In genomic region chr3:98381677-98382245, GRCm38 (mm10) we compare ENCODE assay signal across 8 mouse cellular contexts. TPM values are rescaled to one million over a fixed set of nuclear protein-coding genes. Genes with fewer than 3 reads are reported as not detected.
DNase-seq lines count a peak whose midpoint lies in the region; ATAC-seq and TF ChIP-seq lines count a peak whose summit lies in the region.

No protein-coding gene starts in this region.

- ATAC-seq in liver, embryonic 13.5 days (ENCODE audit: low read depth) = peak; percentile 37
- ATAC-seq in stomach, postnatal 0 days (ENCODE audit: low FRiP score, low TSS enrichment) = no peak

- DNase-seq in heart, adult 2 months = no peak
- DNase-seq in heart, postnatal 4 days = no peak
- DNase-seq in CH12.LX (ENCODE audit: extremely low read depth) = no peak
- DNase-seq in forebrain, embryonic 10.5 days (ENCODE audit: extremely low spot score, low spot score) = no peak
- no peak for DNase-seq in liver, embryonic 13.5 days
- DNase-seq in stomach, postnatal 0 days (ENCODE audit: low spot score) = no peak
- DNase-seq in gastrocnemius, adult 8-10 months (ENCODE audit: low spot score in 2 of 2) = no peak
- DNase-seq in gastrocnemius, postnatal 4 days (ENCODE audit: low spot score in 2 of 2) = no peak

- H3K36me3 ChIP-seq in heart, adult 2 months (ENCODE audit: control insufficient read depth, insufficient read depth, low read length) = no peaks in the 10 kb centered on the region
- no peaks in the 10 kb centered on the region for H3K36me3 ChIP-seq in CH12.LX (replicated peaks in 1 of 2; ENCODE audit: control insufficient read depth in 1 of 2, insufficient read depth in 1 of 2, low read length in 1 of 2)
- H3K36me3 ChIP-seq in forebrain, embryonic 10.5 days (replicated peaks) = no peaks in the 10 kb centered on the region
- no peaks in the 10 kb centered on the region for H3K36me3 ChIP-seq in liver, embryonic 13.5 days
- H3K36me3 ChIP-seq in stomach, postnatal 0 days (ENCODE audit: control insufficient read depth, insufficient read depth, low read length) = no peaks in the 10 kb centered on the region

- peaks cover 5% of the 10 kb centered on the region for H3K4me1 ChIP-seq in heart, adult 2 months (ENCODE audit: control insufficient read depth, insufficient read depth, low read length)
- peaks cover 8 to 18% of the 10 kb centered on the region in 2 experiments for H3K4me1 ChIP-seq in CH12.LX (ENCODE audit: control insufficient read depth in 1 of 2, insufficient read depth in 2 of 2)
- H3K4me1 ChIP-seq in forebrain, embryonic 10.5 days = peaks cover 40% of the 10 kb centered on the region
- H3K4me1 ChIP-seq in liver, embryonic 13.5 days (replicated peaks) = peaks cover 5% of the 10 kb centered on the region; the same call in 1 of the 2 replicates
- H3K4me1 ChIP-seq in stomach, postnatal 0 days (replicated peaks; ENCODE audit: control insufficient read depth, insufficient read depth) = peaks cover 4% of the 10 kb centered on the region; the same call in 1 of the 2 replicates

- H3K9ac ChIP-seq in heart, adult 2 months (ENCODE audit: low read depth, low read length) = peak overlapping the region; percentile 78
- H3K9ac ChIP-seq in CH12.LX (ENCODE audit: insufficient read depth, low read depth) = no peak overlapping the region
- H3K9ac ChIP-seq in liver, embryonic 13.5 days = peak overlapping the region; percentile 62; the same call in 1 of the 2 replicates
- peak overlapping the region; percentile 58 for H3K9ac ChIP-seq in stomach, postnatal 0 days (ENCODE audit: low read length)

- no peaks in the 10 kb centered on the region for H3K79me2 ChIP-seq in heart, adult 2 months (replicated peaks; ENCODE audit: control insufficient read depth, insufficient read depth, low read length)
- no peaks in the 10 kb centered on the region for H3K79me2 ChIP-seq in CH12.LX (replicated peaks; ENCODE audit: control insufficient read depth, extremely low read depth, insufficient read depth, poor library complexity, severe bottlenecking)

- dilution Hi-C loops in CH12.LX (cut with MboI; ENCODE audit: extremely low pct_ligation_motif_present, extremely low pct_unique_long_range_greater_than_20kb, low sequenced_read_pairs) = no loop called here

- TF ChIP-seq EP300 in heart, adult 2 months (IDR thresholded peaks at IDR 0.05; ENCODE audit: insufficient read depth, low read depth, low read length) = no peak
- no peak for TF ChIP-seq EP300 in CH12.LX (IDR thresholded peaks at IDR 0.05; ENCODE audit: low read length)
- no peak for TF ChIP-seq EP300 in stomach, postnatal 0 days (optimal IDR thresholded peaks at IDR 0.05)

- peak overlapping the region; percentile 96 for H3K4me3 ChIP-seq in heart, adult 2 months
- H3K4me3 ChIP-seq in CH12.LX (replicated peaks in 1 of 3; ENCODE audit: low read depth in 2 of 3, low read length in 2 of 3, poor library complexity in 1 of 3) = no peak overlapping the region
- H3K4me3 ChIP-seq in forebrain, embryonic 10.5 days = peak overlapping the region; percentile 80
- H3K4me3 ChIP-seq in liver, embryonic 13.5 days (replicated peaks) = peak overlapping the region; percentile 61
- peak overlapping the region; percentile 72 for H3K4me3 ChIP-seq in stomach, postnatal 0 days (ENCODE audit: low read depth, low read length)

- intact Hi-C loops in heart, adult 2 months (cut with DNase I) = loop anchor here (2.0 kb wide), 1 partner anchor 35 kb away; no protein-coding TSS in a partner anchor

- H3K27me3 ChIP-seq in heart, adult 2 months (ENCODE audit: control insufficient read depth, insufficient read depth, low read length) = no peaks in the 10 kb centered on the region
- peaks cover 14% of the 10 kb centered on the region for H3K27me3 ChIP-seq in CH12.LX (replicated peaks)
- H3K27me3 ChIP-seq in forebrain, embryonic 10.5 days (ENCODE audit: poor library complexity, severe bottlenecking) = no peaks in the 10 kb centered on the region
- H3K27me3 ChIP-seq in liver, embryonic 13.5 days = peaks cover 40% of the 10 kb centered on the region
- no peaks in the 10 kb centered on the region for H3K27me3 ChIP-seq in stomach, postnatal 0 days (ENCODE audit: control insufficient read depth, insufficient read depth, low read length)

- no peaks in the 10 kb centered on the region for H3K9me3 ChIP-seq in CH12.LX (replicated peaks; ENCODE audit: low read length)
- H3K9me3 ChIP-seq in forebrain, embryonic 10.5 days = no peaks in the 10 kb centered on the region
- H3K9me3 ChIP-seq in liver, embryonic 13.5 days (replicated peaks) = no peaks in the 10 kb centered on the region
- no peaks in the 10 kb centered on the region for H3K9me3 ChIP-seq in stomach, postnatal 0 days (ENCODE audit: control insufficient read depth, low read length)

- no peak for TF ChIP-seq POLR2A in heart, adult 2 months (IDR thresholded peaks at IDR 0.05; ENCODE audit: insufficient read depth, low read depth, low read length)
- no peak for TF ChIP-seq POLR2A in CH12.LX (IDR thresholded peaks at IDR 0.05; ENCODE audit: low read depth, low read length)

- peak overlapping the region; percentile 87 for H3K27ac ChIP-seq in heart, adult 2 months
- H3K27ac ChIP-seq in CH12.LX (ENCODE audit: insufficient read depth, low read depth) = no peak overlapping the region
- peak overlapping the region; percentile 92 for H3K27ac ChIP-seq in forebrain, embryonic 10.5 days
- no peak overlapping the region for H3K27ac ChIP-seq in liver, embryonic 13.5 days
- H3K27ac ChIP-seq in stomach, postnatal 0 days (replicated peaks) = no peak overlapping the region

- TF ChIP-seq RAD21 in CH12.LX (IDR thresholded peaks at IDR 0.05; ENCODE audit: low read depth, low read length) = no peak

- TF ChIP-seq CTCF in heart, adult 2 months (IDR thresholded peaks at IDR 0.05) = peak; percentile 58
- TF ChIP-seq CTCF in CH12.LX (conservative IDR thresholded peaks at IDR 0.05 in 1 of 2, IDR thresholded peaks at IDR 0.05 in 1 of 2; ENCODE audit: low read depth in 2 of 2, low read length in 2 of 2) = no peak; a peak in 1 of 4 replicates
- TF ChIP-seq CTCF in stomach, postnatal 0 days (IDR thresholded peaks at IDR 0.05; ENCODE audit: low read depth) = peak; percentile 66

- no peak overlapping the region for H3K4me2 ChIP-seq in CH12.LX (ENCODE audit: insufficient read depth, low read depth, poor library complexity, severe bottlenecking)
- peak overlapping the region; percentile 56 for H3K4me2 ChIP-seq in liver, embryonic 13.5 days
- peak overlapping the region; percentile 85 for H3K4me2 ChIP-seq in stomach, postnatal 0 days (replicated peaks; ENCODE audit: low read depth)

- in situ Hi-C loops in CH12.LX (cut with MboI; ENCODE audit: low pct_ligation_motif_present, low pct_unique_long_range_greater_than_20kb, low sequenced_read_pairs) = no loop called here

- WGBS in heart, adult 2 months = 7% methylated on average over 17 of the region's 17 CpGs
- WGBS in forebrain, embryonic 10.5 days = 8% methylated on average over 17 of the region's 17 CpGs
- WGBS in liver, embryonic 13.5 days (ENCODE audit: insufficient replicate concordance) = 9% methylated on average over 17 of the region's 17 CpGs
- 8% methylated on average over 17 of the region's 17 CpGs for WGBS in stomach, postnatal 0 days

TF ChIP-seq in CH12.LX, 34 proteins besides CTCF, POLR2A, EP300 and RAD21:
- no peak for TF ChIP-seq RCOR1 (conservative IDR thresholded peaks at IDR 0.05; ENCODE audit: low read depth, low read length)
- TF ChIP-seq SMC3 (IDR thresholded peaks at IDR 0.05; ENCODE audit: low read depth, low read length) = peak; percentile 15; the same call in 1 of the 2 replicates

RNA-seq across cellular contexts. Expression of gene Zfp697, which starts 0.5 kb away (rescaled TPM):
- 1 to 10 TPM; 5.9 to 8.1 TPM for total RNA-seq in heart, adult 2 months (2021)
- 6.3 and 9.0 TPM in 2 replicates for polyA plus RNA-seq in heart, adult 2 months (2012; rRNA removed)
- 1 to 10 TPM; 9.4 to 9.8 TPM for total RNA-seq in heart, postnatal 4 days (2021)
- total RNA-seq in CH12.LX (2012; rRNA removed) (0.04 TPM in 1 of 2 replicates, not detected in the other), CH12.LX (2014; rRNA removed) (not detected in 2 replicates)
- polyA plus RNA-seq in CH12.LX (2012; ENCODE audit: insufficient read length, low read depth) = not detected in 2 replicates
- polyA plus RNA-seq in forebrain, embryonic 10.5 days (2016; fragmentation: Nextera tagmentation; extraction: Ambion mirVana) = 7.1 and 7.5 TPM in 2 replicates
- 2.0 and 2.8 TPM in 2 replicates for polyA plus RNA-seq in liver, embryonic 13.5 days (2015; fragmentation: Nextera tagmentation; extraction: Ambion mirVana)
- 1.6 and 2.1 TPM in 2 replicates for polyA plus RNA-seq in stomach, postnatal 0 days (2015; fragmentation: Nextera tagmentation; extraction: Ambion mirVana)
- total RNA-seq in gastrocnemius, adult 8-10 months (2022) = 1 to 10 TPM in 2 of 4 experiments, under 1 TPM in 2; 0.31 to 2.3 (median 0.82) TPM
- total RNA-seq in gastrocnemius, postnatal 4 days (2021) = 1 to 10 TPM; 4.0 TPM

RNA-seq across cellular contexts. Expression of gene Phgdh, which starts 42.0 kb away (rescaled TPM):
- 1 to 10 TPM; 1.5 to 1.8 TPM for total RNA-seq in heart, adult 2 months (2021)
- 3.7 and 4.5 TPM in 2 replicates for polyA plus RNA-seq in heart, adult 2 months (2012; rRNA removed)
- total RNA-seq in heart, postnatal 4 days (2021) = 10 to 100 TPM; 11.2 to 13.9 TPM
- 500 and 631 TPM in 2 replicates for total RNA-seq in CH12.LX (2012; rRNA removed)
- total RNA-seq in CH12.LX (2014; rRNA removed) = 540 and 587 TPM in 2 replicates
- 543 and 677 TPM in 2 replicates for polyA plus RNA-seq in CH12.LX (2012; ENCODE audit: insufficient read length, low read depth)
- 402 and 436 TPM in 2 replicates for polyA plus RNA-seq in forebrain, embryonic 10.5 days (2016; fragmentation: Nextera tagmentation; extraction: Ambion mirVana)
- polyA plus RNA-seq in liver, embryonic 13.5 days (2015; fragmentation: Nextera tagmentation; extraction: Ambion mirVana) = 305 and 316 TPM in 2 replicates
- polyA plus RNA-seq in stomach, postnatal 0 days (2015; fragmentation: Nextera tagmentation; extraction: Ambion mirVana) = 87.7 and 95.1 TPM in 2 replicates
- total RNA-seq in gastrocnemius, adult 8-10 months (2022) = 1 to 10 TPM in 3 of 4 experiments, under 1 TPM in 1; 0.75 to 4.7 (median 1.4) TPM
- 10 to 100 TPM; 22.9 to 29.1 TPM for total RNA-seq in gastrocnemius, postnatal 4 days (2021)

Comparison
In these comparisons a context has a peak if more than half of its experiments do, and no peak if none do; other contexts are left out.
1. H3K27ac ChIP-seq: peak in heart, adult 2 months (single experiment) and forebrain, embryonic 10.5 days (single experiment); none in CH12.LX (single experiment), liver, embryonic 13.5 days (single experiment) and stomach, postnatal 0 days (single experiment).
2. H3K4me3 ChIP-seq: peak in heart, adult 2 months (single experiment), forebrain, embryonic 10.5 days (single experiment), liver, embryonic 13.5 days (single experiment) and stomach, postnatal 0 days (single experiment); none in CH12.LX (0 of 3).
3. CTCF ChIP-seq: peak in heart, adult 2 months (single experiment) and stomach, postnatal 0 days (single experiment); none in CH12.LX (0 of 2).
4. RNA of gene Phgdh, which starts 42.0 kb away (total RNA-seq): 500 to 631 TPM in CH12.LX; 22.9 to 29.1 TPM in gastrocnemius, postnatal 4 days, 11.2 to 13.9 TPM in heart, postnatal 4 days, 1.5 to 1.8 TPM in heart, adult 2 months and 0.75 to 4.7 TPM in gastrocnemius, adult 8-10 months; every median in the first group is over 10 times any median in the second.